Mouse (Mus musculus): ENCODE results near the gene Plppr1.
A peak's percentile ranks its signal among the peaks of the same experiment; 100 is the strongest.

The Plppr1 gene

DNA sequence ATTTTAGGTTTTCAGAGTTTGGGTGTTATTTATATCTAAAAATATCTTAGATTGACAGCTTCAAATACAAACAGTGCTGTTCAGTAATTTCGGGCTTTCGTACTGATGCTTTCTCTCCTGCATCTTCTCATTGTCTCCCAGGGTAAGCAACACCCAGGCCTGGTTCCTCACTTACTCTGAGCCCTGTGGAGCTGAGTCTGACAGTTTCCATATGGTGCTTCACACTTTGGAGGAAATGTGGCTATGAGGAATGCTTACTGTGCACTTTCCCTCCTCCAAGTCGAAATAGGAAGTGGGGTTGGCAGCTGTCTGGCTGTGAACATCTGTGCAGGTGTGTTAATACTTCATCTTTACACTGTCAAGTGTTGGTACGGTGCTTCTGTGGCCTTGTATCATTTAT, 85.7 kb downstream of the Plppr1 start:
- DNase-seq, result no peak

DNA sequence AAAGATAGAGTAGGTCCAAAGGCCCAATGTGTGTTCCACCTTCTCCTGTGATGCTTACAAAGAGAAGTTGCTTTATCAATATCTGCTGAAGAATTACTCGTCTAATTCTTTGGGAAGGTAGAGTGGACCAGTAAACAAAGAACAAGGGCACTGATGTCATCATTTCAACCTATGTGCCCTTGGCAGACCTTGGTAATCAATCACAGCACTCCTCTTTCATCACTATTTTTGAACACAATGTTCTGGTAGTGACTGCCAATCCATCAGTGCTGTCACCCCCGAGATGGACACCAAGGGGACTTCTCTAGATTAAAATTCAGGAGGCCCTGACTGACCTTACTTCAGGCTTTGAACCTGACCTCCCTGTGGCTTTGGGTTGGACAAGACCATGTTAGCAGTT, 89.7 kb downstream of the Plppr1 start:
- DNase-seq, result no peak

GRCm38 (mm10) chr4:49149251-49149650, 90.2 kb downstream of the Plppr1 start:
- DNase-seq, result no peak

- peak; percentile 50 for DNase-seq
Measured at GRCm38 (mm10) chr4:49153849-49154248, 94.8 kb downstream of the Plppr1 start.

DNA sequence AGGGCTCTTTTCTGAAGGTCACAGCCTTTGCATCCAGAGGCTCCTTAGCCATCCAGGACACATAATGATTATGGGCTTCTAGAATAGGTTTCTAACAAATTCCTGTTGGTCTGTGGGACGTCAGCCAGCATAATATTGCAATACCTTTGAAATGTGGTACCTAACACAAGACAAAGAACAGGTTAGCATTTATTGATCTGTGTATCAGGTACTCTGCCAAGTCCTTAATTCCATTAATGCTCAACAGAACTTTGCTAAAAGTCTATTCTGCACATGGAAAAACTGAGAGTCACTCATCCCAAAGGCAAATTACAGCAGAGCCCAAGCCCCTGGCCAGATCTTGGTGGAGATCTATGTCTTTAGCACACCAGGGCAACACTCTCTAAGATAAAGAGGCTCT, 97.7 kb downstream of the Plppr1 start:
- DNase-seq, result no peak

DNA sequence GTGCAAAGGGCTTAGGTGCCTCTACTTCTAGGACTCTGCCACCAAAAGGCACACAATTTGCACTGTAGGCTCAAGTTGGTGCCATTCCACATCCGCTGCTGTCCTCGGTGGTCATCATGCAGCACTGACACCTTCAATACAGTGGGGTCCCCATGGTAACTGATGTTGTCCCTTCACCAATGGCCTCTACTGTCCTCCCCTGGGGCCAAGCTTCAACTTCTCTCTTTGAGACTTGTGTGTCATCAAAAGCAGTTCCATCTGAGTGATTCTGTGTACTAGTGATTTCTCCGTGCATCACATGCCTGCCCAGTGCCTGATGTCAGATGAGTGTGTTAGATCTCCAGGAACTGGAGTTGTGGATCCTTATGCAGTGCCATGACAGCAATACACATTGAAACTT, 104.2 kb downstream of the Plppr1 start:
- no peak for DNase-seq

DNA sequence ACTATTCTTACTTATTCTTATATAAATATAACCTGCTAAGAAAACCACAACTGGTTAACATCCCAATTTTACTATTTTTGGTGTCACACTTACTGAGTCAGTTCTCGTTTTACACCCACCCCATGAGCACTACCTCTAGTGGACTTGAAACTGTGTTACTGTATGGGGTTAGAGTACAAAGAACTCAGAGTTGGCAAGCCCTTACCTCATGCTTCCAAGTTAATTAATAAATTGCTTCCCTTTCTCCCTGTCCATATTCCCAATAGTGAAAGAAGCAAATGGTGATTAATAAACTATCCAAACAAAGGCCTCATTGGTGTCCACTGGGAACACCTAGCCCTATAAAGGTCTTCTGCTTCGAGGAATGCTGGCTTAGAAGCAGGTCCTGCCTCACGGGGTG, 107.3 kb downstream of the Plppr1 start:
- DNase-seq, result no peak

GRCm38 (mm10) chr4:49167030-49167429, 108.0 kb downstream of the Plppr1 start:
- no peak for DNase-seq

- DNase-seq, result no peak
Measured at GRCm38 (mm10) chr4:49169498-49169897, 110.4 kb downstream of the Plppr1 start.

GRCm38 (mm10) chr4:49178101-49178500, 119.0 kb downstream of the Plppr1 start:
- no peak for DNase-seq

DNA sequence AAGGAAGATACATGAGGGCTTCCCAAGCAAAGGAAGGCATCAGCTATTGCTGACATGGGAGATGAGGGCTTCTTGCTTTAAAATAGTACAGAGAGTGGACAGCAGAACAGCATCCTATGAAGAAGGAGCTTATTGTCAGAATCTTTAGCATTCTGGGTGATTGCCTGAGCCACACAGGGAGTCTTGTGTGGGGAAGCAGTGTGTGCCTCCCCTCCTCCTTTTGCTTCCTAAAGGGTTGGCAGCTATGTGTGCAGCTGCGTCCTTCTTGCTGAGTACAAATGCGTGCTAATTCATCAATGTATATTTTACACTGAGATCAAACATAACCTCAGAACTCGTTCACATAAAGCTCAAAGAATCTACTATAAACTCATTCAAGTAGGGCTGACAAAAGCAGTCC, 119.8 kb downstream of the Plppr1 start:
- DNase-seq, result no peak

GRCm38 (mm10) chr4:49179471-49180181, 120.6 kb downstream of the Plppr1 start:
- peak; percentile 10 for DNase-seq

DNA sequence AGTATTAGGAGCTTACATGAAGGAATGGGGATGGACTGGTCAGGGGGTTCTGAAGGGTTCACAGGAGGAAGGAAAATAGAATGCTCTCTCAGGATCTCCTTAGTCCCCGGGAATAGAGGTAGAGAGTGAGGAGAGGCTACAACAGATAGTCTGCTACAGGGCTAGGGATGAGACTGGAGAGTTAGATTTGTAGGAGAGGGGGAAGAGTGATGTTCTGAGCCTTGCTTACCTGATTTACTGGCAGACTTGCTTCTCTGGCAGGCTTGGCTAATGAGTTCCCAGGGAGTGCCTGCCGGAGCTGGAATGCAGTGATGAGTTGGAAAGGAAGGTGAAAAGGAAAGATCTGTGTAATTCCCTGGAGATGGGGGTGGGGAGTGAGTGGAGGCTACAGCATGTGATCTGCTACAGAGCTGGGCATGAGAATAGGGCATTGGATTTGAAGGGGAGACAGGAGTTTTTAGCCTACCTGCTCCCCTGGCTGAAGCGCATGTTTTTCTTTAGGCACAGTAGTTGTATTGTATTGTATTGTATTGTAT, 131.0 kb downstream of the Plppr1 start:
- no peak for DNase-seq

DNA sequence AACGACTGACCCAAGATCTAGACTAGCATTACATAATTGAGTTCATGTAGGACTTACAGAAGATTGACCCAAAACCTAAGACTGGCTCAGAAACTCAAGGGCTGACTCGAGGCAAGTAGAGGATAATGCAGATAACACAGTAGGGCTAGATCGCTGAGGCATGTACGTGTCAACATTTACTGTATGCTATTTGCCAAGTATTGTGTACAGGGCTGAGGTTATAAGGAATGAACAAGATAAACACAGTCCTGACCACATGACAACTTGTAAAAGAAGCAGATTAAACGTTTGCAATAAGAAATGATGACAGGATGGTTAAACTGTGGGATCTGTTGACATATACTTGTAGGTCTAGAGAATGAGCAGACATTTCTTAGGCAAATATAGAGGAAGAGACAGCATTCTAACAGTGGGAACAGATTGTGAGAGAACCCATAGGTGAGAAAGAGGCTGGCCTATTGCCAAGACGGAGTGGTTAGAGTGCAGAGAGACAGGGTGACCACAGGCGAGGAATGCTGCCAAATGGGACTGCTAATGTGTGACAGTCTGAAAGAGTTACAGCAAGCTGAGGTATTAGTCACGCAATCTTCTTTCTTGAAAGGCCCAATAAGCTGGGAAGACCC, 138.2 kb downstream of the Plppr1 start:
- DNase-seq, result no peak

- no peak for DNase-seq
Measured at GRCm38 (mm10) chr4:49210457-49210856, 151.4 kb downstream of the Plppr1 start.

- no peak for DNase-seq
Measured at GRCm38 (mm10) chr4:49211582-49211981, 152.5 kb downstream of the Plppr1 start.

GRCm38 (mm10) chr4:49212616-49213544, 153.8 kb downstream of the Plppr1 start:
- no peak for DNase-seq

DNA sequence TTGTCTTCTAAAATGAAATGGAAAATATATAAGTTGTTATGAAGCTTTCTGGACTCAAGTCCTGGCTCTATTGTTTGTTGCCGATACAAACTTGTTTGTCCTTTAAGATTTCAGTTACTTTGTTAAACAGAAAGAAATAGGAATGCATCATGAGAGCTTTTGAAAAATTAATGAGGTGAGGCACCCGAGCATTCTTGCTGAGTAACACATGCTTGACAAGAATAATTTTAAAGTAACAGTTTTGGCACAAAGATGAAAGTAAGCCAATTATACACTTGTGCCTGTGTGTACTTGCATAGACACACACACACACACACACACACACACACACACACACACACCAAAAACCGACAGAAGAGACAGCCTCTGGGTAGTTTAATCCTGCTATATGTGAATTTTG, 155.3 kb downstream of the Plppr1 start:
- DNase-seq, result no peak

- no peak for DNase-seq
Measured at GRCm38 (mm10) chr4:49223501-49223900, 164.4 kb downstream of the Plppr1 start.

- DNase-seq, result no peak
Measured at GRCm38 (mm10) chr4:49225021-49225420, 165.9 kb downstream of the Plppr1 start.

DNA sequence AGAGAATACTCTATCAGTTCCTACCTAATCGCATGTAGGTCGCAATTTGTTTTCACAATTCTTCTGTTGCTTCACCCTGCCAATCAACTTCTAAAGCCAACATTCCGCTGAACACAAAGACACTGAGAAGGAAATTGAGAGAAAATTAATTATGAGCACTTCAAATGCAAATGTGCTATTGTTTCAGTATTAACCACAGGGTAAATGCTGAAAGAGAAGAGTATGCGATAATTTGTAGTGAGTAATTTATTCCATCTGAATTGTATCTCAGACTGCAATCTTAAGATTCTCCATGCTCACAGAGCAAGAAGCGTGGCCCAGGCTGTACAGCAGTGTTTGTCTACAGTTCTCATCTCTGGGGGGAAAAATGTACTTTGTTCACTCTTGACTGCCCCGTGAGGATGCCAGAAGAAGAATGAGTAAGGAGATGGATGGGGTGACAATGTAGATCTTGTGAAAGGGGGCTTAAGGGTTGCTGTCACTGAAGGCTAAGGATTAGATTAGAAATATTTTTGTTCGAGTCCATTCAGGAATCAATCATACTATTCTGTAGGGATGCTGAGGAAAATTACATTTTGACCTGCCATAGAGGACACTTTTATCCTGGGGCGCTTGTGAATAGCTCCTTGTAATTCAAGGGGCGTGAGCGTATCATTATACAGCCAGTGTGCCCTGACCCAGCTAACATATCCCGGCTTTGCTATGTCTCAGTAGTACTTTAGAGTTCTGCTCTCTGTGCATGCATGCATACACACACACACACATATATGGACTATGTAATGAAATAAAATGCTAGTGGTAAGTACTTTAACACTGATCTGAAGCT, 173.3 kb downstream of the Plppr1 start:
- no peak for DNase-seq

- DNase-seq, result no peak
Measured at GRCm38 (mm10) chr4:49233032-49233406, 173.9 kb downstream of the Plppr1 start.

DNA sequence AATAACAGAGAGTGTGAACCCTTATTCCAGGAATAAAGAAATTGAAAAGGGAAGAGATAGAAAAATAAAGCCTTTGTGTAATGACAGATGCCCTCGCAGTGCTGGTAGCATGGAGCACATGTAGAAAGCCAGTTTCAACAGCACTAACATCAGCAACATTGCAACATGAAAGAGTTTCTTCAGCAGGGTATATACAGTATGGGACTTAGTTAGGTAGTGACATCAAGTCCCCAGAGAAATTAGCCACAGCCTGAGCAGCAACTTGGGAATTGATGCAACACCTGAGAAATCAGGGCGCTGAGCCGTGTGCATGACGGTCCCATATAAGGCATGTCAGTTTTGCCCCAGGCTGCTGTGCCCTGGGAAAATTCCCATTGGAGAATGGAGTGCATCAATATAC, 179.0 kb downstream of the Plppr1 start:
- DNase-seq, result no peak
